Mouse (Mus musculus): ENCODE measurements at regions not wholly inside any gene's neighbourhood (a gene's known extent, or its start where the extent isn't known, plus 50 kb on each side); places are given as distances from the start of the nearest gene placed in this dataset.

DNA sequence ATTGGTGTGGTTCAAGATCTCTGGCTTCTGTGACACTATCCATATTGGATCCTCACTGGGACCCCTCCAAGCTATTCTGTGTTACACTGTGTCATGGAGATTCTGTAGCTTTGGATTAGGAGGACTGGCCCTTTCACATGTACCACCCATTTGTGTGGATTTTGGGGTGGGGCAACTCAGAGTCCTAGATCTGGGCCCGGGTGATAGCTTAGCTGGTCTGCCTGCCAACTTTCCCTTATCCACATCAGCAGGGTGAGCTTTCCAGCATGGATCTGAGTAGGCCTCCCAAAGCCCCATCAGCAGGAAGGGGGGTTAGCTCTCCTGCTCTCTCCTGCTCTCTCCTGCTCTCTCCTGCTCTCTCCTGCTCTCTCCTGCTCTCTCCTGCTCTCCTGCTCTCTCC is 152.3 kb downstream of the Spata18 start:
- TF ChIP-seq CTCF (conservative IDR thresholded peaks at IDR 0.05; ENCODE audit: low read length): no peak
- TF ChIP-seq POU5F1 (IDR thresholded peaks at IDR 0.05; ENCODE audit: borderline replicate concordance, low read length): no peak
- TF ChIP-seq NANOG (IDR thresholded peaks at IDR 0.05; ENCODE audit: borderline replicate concordance, low read length): no peak

All from E14TG2a.4 (cell line).